Mouse (Mus musculus): Measurements from ENCODE around the gene Clec4f. TPM values are rescaled to one million over a fixed set of nuclear protein-coding genes. Genes with fewer than 3 reads are reported as not detected.

Clec4f gene
- total and polyA plus RNA-seq, 3 experiments: not detected

GRCm38 (mm10) chr6:83619955-83620354 is 36.0 kb downstream of the Clec4f start:
- Histone ChIP-seq H3K4me1 (ENCODE audit: control insufficient read depth in 1 of 2, insufficient read depth in 2 of 2) (no peaks in the 10 kb centered on the region), H3K36me3 (replicated peaks in 1 of 2; ENCODE audit: control insufficient read depth in 1 of 2, insufficient read depth in 1 of 2, low read length in 1 of 2) (no peaks in the 10 kb centered on the region), H3K4me2 (ENCODE audit: insufficient read depth, low read depth, poor library complexity, severe bottlenecking) (no peak overlapping the region), H3K27me3 (replicated peaks) (peaks cover 93% of the 10 kb centered on the region), H3K4me3 (replicated peaks in 1 of 3; ENCODE audit: low read depth in 2 of 3, low read length in 2 of 3, poor library complexity in 1 of 3) (no peak overlapping the region), H3K9ac (ENCODE audit: insufficient read depth, low read depth) (no peak overlapping the region), H3K27ac (ENCODE audit: insufficient read depth, low read depth) (no peak overlapping the region), H3K9me3 (replicated peaks; ENCODE audit: low read length) (no peaks in the 10 kb centered on the region), H3K79me2 (replicated peaks; ENCODE audit: control insufficient read depth, extremely low read depth, insufficient read depth, poor library complexity, severe bottlenecking) (no peaks in the 10 kb centered on the region)
- TF ChIP-seq MAX (IDR thresholded peaks at IDR 0.05; ENCODE audit: low read length) (no peak), RCOR1 (conservative IDR thresholded peaks at IDR 0.05; ENCODE audit: low read depth, low read length) (no peak), ETS1 (conservative IDR thresholded peaks at IDR 0.05; ENCODE audit: low read depth, low read length) (no peak), RAD21 (IDR thresholded peaks at IDR 0.05; ENCODE audit: low read depth, low read length) (no peak), ZKSCAN1 (IDR thresholded peaks at IDR 0.05; ENCODE audit: borderline replicate concordance, low read depth, low read length) (no peak), ZC3H11A (IDR thresholded peaks at IDR 0.05; ENCODE audit: low read depth, low read length) (no peak), PAX5 (IDR thresholded peaks at IDR 0.05; ENCODE audit: low read length) (no peak), JUND (conservative IDR thresholded peaks at IDR 0.05; ENCODE audit: low read depth, low read length) (no peak), TBP (conservative IDR thresholded peaks at IDR 0.05; ENCODE audit: low read depth, low read length) (no peak), MAFK (IDR thresholded peaks at IDR 0.05; ENCODE audit: insufficient replicate concordance, low read length) (no peak), IRF4 (IDR thresholded peaks at IDR 0.05; ENCODE audit: low read depth, low read length) (no peak), HCFC1 (IDR thresholded peaks at IDR 0.05; ENCODE audit: low read depth, low read length) (no peak)
- dilution Hi-C loops (cut with MboI; ENCODE audit: extremely low pct_ligation_motif_present, extremely low pct_unique_long_range_greater_than_20kb, low sequenced_read_pairs): no loop called here
- no peak for DNase-seq (ENCODE audit: extremely low read depth)
- in situ Hi-C loops (cut with MboI; ENCODE audit: low pct_ligation_motif_present, low pct_unique_long_range_greater_than_20kb, low sequenced_read_pairs): no loop called here

- H3K79me2 ChIP-seq (replicated peaks; ENCODE audit: control insufficient read depth, extremely low read depth, insufficient read depth, poor library complexity, severe bottlenecking): no peaks in the 10 kb centered on the region
- peaks cover 95% of the 10 kb centered on the region for H3K27me3 ChIP-seq (replicated peaks)
- dilution Hi-C loops (cut with MboI; ENCODE audit: extremely low pct_ligation_motif_present, extremely low pct_unique_long_range_greater_than_20kb, low sequenced_read_pairs) (no loop called here), in situ Hi-C loops (cut with MboI; ENCODE audit: low pct_ligation_motif_present, low pct_unique_long_range_greater_than_20kb, low sequenced_read_pairs) (no loop called here)
- no peak overlapping the region for H3K9ac ChIP-seq (ENCODE audit: insufficient read depth, low read depth)
- TF ChIP-seq POLR2A (IDR thresholded peaks at IDR 0.05; ENCODE audit: low read depth, low read length): no peak
- no peak for DNase-seq (ENCODE audit: extremely low read depth)
- H3K36me3 ChIP-seq (replicated peaks in 1 of 2; ENCODE audit: control insufficient read depth in 1 of 2, insufficient read depth in 1 of 2, low read length in 1 of 2): no peaks in the 10 kb centered on the region
- no peaks in the 10 kb centered on the region for H3K9me3 ChIP-seq (replicated peaks; ENCODE audit: low read length)
- H3K4me3 ChIP-seq (replicated peaks in 1 of 3; ENCODE audit: low read depth in 2 of 3, low read length in 2 of 3, poor library complexity in 1 of 3): no peak overlapping the region
- H3K4me1 ChIP-seq (ENCODE audit: control insufficient read depth in 1 of 2, insufficient read depth in 2 of 2): no peaks in the 10 kb centered on the region
- no peak overlapping the region for H3K4me2 ChIP-seq (ENCODE audit: insufficient read depth, low read depth, poor library complexity, severe bottlenecking)
- no peak overlapping the region for H3K27ac ChIP-seq (ENCODE audit: insufficient read depth, low read depth)
Measured at GRCm38 (mm10) chr6:83617581-83618335, 38.2 kb downstream of the Clec4f start.

GRCm38 (mm10) chr6:83616512-83616911 is 39.5 kb downstream of the Clec4f start:
- dilution Hi-C loops (cut with MboI; ENCODE audit: extremely low pct_ligation_motif_present, extremely low pct_unique_long_range_greater_than_20kb, low sequenced_read_pairs): no loop called here
- Histone ChIP-seq H3K36me3 (replicated peaks in 1 of 2; ENCODE audit: control insufficient read depth in 1 of 2, insufficient read depth in 1 of 2, low read length in 1 of 2) (no peaks in the 10 kb centered on the region), H3K4me2 (ENCODE audit: insufficient read depth, low read depth, poor library complexity, severe bottlenecking) (no peak overlapping the region), H3K79me2 (replicated peaks; ENCODE audit: control insufficient read depth, extremely low read depth, insufficient read depth, poor library complexity, severe bottlenecking) (no peaks in the 10 kb centered on the region), H3K9me3 (replicated peaks; ENCODE audit: low read length) (no peaks in the 10 kb centered on the region), H3K27me3 (replicated peaks) (peaks cover 94% of the 10 kb centered on the region), H3K4me1 (ENCODE audit: control insufficient read depth in 1 of 2, insufficient read depth in 2 of 2) (no peaks in the 10 kb centered on the region), H3K4me3 (replicated peaks in 1 of 3; ENCODE audit: low read depth in 2 of 3, low read length in 2 of 3, poor library complexity in 1 of 3) (no peak overlapping the region), H3K27ac (ENCODE audit: insufficient read depth, low read depth) (no peak overlapping the region), H3K9ac (ENCODE audit: insufficient read depth, low read depth) (no peak overlapping the region)
- TF ChIP-seq TCF12 (IDR thresholded peaks at IDR 0.05; ENCODE audit: low read depth, low read length): no peak
- TF ChIP-seq SMC3 (IDR thresholded peaks at IDR 0.05; ENCODE audit: low read depth, low read length): peak; percentile 36; the same call in 1 of the 2 replicates
- peak in 1 of 2 experiments; percentile 70; a peak in 2 of 4 replicates for TF ChIP-seq CTCF (conservative IDR thresholded peaks at IDR 0.05 in 1 of 2, IDR thresholded peaks at IDR 0.05 in 1 of 2; ENCODE audit: low read depth in 2 of 2, low read length in 2 of 2)
- TF ChIP-seq RAD21 (IDR thresholded peaks at IDR 0.05; ENCODE audit: low read depth, low read length): peak; percentile 69
- DNase-seq (ENCODE audit: extremely low read depth): peak; percentile 27
- in situ Hi-C loops (cut with MboI; ENCODE audit: low pct_ligation_motif_present, low pct_unique_long_range_greater_than_20kb, low sequenced_read_pairs): no loop called here
